Mouse (Mus musculus) kidney, postnatal 4 days (tissue): ENCODE data around the gene Btbd1.
"Not testable (repeated sequence)": the region's sequence is repeated elsewhere in the genome, so short reads cannot be mapped to it uniquely, and the experiment has no call there.

ENCODE experiments used
- DNase-seq, 2 experiments: peaks; one replicate each; pipeline ENCODE4 v3.0.0; 2021; ENCODE audit warnings: mixed read lengths in 2 of 2

Gene Btbd1

GRCm38 (mm10) chr7:81849214-81849613, 20.0 kb upstream of the Btbd1 start:
- no peak for DNase-seq

- no peak for DNase-seq
Observed at GRCm38 (mm10) chr7:81847777-81848176, 18.5 kb upstream of the Btbd1 start.

- peak in 1 of 2 experiments; percentile 24 for DNase-seq
Observed at GRCm38 (mm10) chr7:81847010-81847409, 17.8 kb upstream of the Btbd1 start.

- no peak for DNase-seq
Observed at GRCm38 (mm10) chr7:81846008-81846407, 16.8 kb upstream of the Btbd1 start.

- DNase-seq: no peak
Observed at GRCm38 (mm10) chr7:81845313-81845712, 16.1 kb upstream of the Btbd1 start.

- DNase-seq: no peak
Observed at GRCm38 (mm10) chr7:81844801-81845200, 15.6 kb upstream of the Btbd1 start.

GRCm38 (mm10) chr7:81843903-81844302, 14.7 kb upstream of the Btbd1 start:
- no peak for DNase-seq

GRCm38 (mm10) chr7:81842998-81843397, 13.8 kb upstream of the Btbd1 start:
- DNase-seq: no peak

- no peak for DNase-seq
Observed at GRCm38 (mm10) chr7:81842141-81842540, 12.9 kb upstream of the Btbd1 start.

GRCm38 (mm10) chr7:81841439-81841838, 12.2 kb upstream of the Btbd1 start:
- DNase-seq: no peak

- DNase-seq: no peak
Observed at GRCm38 (mm10) chr7:81840661-81841181, 11.5 kb upstream of the Btbd1 start.

- DNase-seq: peak; percentile 49 to 60
Observed at GRCm38 (mm10) chr7:81839746-81840145, 10.5 kb upstream of the Btbd1 start.

GRCm38 (mm10) chr7:81837771-81838170, 8.5 kb upstream of the Btbd1 start:
- not testable (repeated sequence) for DNase-seq

GRCm38 (mm10) chr7:81835430-81835829, 6.2 kb upstream of the Btbd1 start:
- DNase-seq: no peak

- DNase-seq: no peak
Observed at GRCm38 (mm10) chr7:81834847-81835246, 5.6 kb upstream of the Btbd1 start.

- DNase-seq: peak; percentile 71 to 83
Observed at GRCm38 (mm10) chr7:81828681-81829378, 401 bp downstream of the Btbd1 start.

GRCm38 (mm10) chr7:81827806-81828667, 1.2 kb downstream of the Btbd1 start:
- DNase-seq: no peak

GRCm38 (mm10) chr7:81825381-81825780, 3.9 kb downstream of the Btbd1 start:
- DNase-seq: peak; percentile 47 to 53

GRCm38 (mm10) chr7:81824906-81825305, 4.3 kb downstream of the Btbd1 start:
- DNase-seq: no peak

- no peak for DNase-seq
Observed at GRCm38 (mm10) chr7:81806067-81806466, 23.2 kb downstream of the Btbd1 start.

- peak; percentile 87 to 91 for DNase-seq
Observed at GRCm38 (mm10) chr7:81789095-81789757, 40.0 kb downstream of the Btbd1 start, which contains the start of gene 3110040N11Rik. Gene 3110040N11Rik, minus strand, starts transcription at chr7:81789478.

GRCm38 (mm10) chr7:81788536-81788935, 40.7 kb downstream of the Btbd1 start:
- peak; percentile 25 to 58 for DNase-seq

- DNase-seq: peak in 1 of 2 experiments; percentile 27
Observed at GRCm38 (mm10) chr7:81777667-81778218, 51.5 kb downstream of the Btbd1 start.
